Comparison of ENCODE assay signal across 8 mouse cellular contexts in genomic region chr14:103844011-103844549, GRCm38 (mm10). TPM values are rescaled to one million over a fixed set of nuclear protein-coding genes. Genes with fewer than 3 reads are reported as not detected.
DNase-seq lines count a peak whose midpoint lies in the region; ATAC-seq and TF ChIP-seq lines count a peak whose summit lies in the region.

Gene Ednrb, minus strand, starts transcription at chr14:103844402.

- peak within 1 kb of the TSS; percentile 95 for H3K4me2 ChIP-seq in embryonic facial prominence, embryonic 13.5 days
- H3K4me2 ChIP-seq in lung, embryonic 14.5 days, result peak within 1 kb of the TSS; percentile 78

- peak within 1 kb of the TSS; percentile 34; the same call in 1 of the 2 replicates for H3K4me3 ChIP-seq in spleen, adult 2 months (ENCODE audit: extremely low read depth, insufficient read depth, insufficient read length)
- peak within 1 kb of the TSS; percentile 52 for H3K4me3 ChIP-seq in embryonic facial prominence, embryonic 13.5 days
- peak within 1 kb of the TSS; percentile 47 for H3K4me3 ChIP-seq in lung, embryonic 14.5 days (ENCODE audit: low read depth, low read length)

- no peak for DNase-seq in spleen, adult 2 months (ENCODE audit: low read depth in 1 of 2, low spot score in 2 of 2)
- DNase-seq in spleen, postnatal 36 days (ENCODE audit: low spot score in 2 of 2), result no peak
- DNase-seq in heart, postnatal 10 days, result peak; percentile 41 to 57
- peak; percentile 54 to 81 for DNase-seq in kidney, postnatal 25 days
- DNase-seq in lung, embryonic 14.5 days, result peak; percentile 70
- DNase-seq in retina, postnatal 1 day, result peak; percentile 77
- no peak for DNase-seq in spleen, adult 18-20 months

- WGBS in spleen, adult 2 months, result 6% methylated on average over 24 of the region's 24 CpGs
- under 1% methylated on average over 24 of the region's 24 CpGs for WGBS in embryonic facial prominence, embryonic 13.5 days
- WGBS in lung, embryonic 14.5 days, result 1% methylated on average over 24 of the region's 24 CpGs

- TF ChIP-seq POLR2A in spleen, adult 2 months (IDR thresholded peaks at IDR 0.05; ENCODE audit: low read depth, low read length), result no peak

- ATAC-seq in embryonic facial prominence, embryonic 13.5 days (ENCODE audit: insufficient number of reproducible peaks, insufficient read depth, low FRiP score, low TSS enrichment, low read depth), result no peak; the same call in 1 of the 2 replicates
- ATAC-seq in lung, embryonic 14.5 days (ENCODE audit: insufficient read depth), result peak; percentile 73

- intact Hi-C loops in heart, postnatal 10 days (cut with DNase I), result loop anchor here (5.0 kb wide), 2 partner anchors 102 to 108 kb away; no protein-coding TSS in a partner anchor

- H3K27ac ChIP-seq in spleen, adult 2 months (ENCODE audit: insufficient read depth, low read length), result no peak within 1 kb of the TSS
- H3K27ac ChIP-seq in embryonic facial prominence, embryonic 13.5 days, result no peak within 1 kb of the TSS; the same call in 1 of the 2 replicates
- H3K27ac ChIP-seq in lung, embryonic 14.5 days (ENCODE audit: low read depth), result peak within 1 kb of the TSS; percentile 75

- no peaks in the 10 kb centered on the region for H3K9me3 ChIP-seq in embryonic facial prominence, embryonic 13.5 days
- no peaks in the 10 kb centered on the region for H3K9me3 ChIP-seq in lung, embryonic 14.5 days (ENCODE audit: low read depth, low read length)

- H3K4me1 ChIP-seq in spleen, adult 2 months (ENCODE audit: control insufficient read depth, insufficient read depth, insufficient read length), result no peaks in the 10 kb centered on the region
- peaks cover 14% of the 10 kb centered on the region for H3K4me1 ChIP-seq in embryonic facial prominence, embryonic 13.5 days
- H3K4me1 ChIP-seq in lung, embryonic 14.5 days (ENCODE audit: insufficient read depth), result peaks cover 6% of the 10 kb centered on the region; the same call in 1 of the 2 replicates

- peaks cover 3% of the 10 kb centered on the region for H3K27me3 ChIP-seq in spleen, adult 2 months (ENCODE audit: control insufficient read depth, insufficient read depth, low read length)
- H3K27me3 ChIP-seq in embryonic facial prominence, embryonic 13.5 days, result peaks cover 34% of the 10 kb centered on the region
- no peaks in the 10 kb centered on the region for H3K27me3 ChIP-seq in lung, embryonic 14.5 days (ENCODE audit: insufficient read depth, low read length)

- H3K9ac ChIP-seq in embryonic facial prominence, embryonic 13.5 days, result peak within 1 kb of the TSS; percentile 54
- H3K9ac ChIP-seq in lung, embryonic 14.5 days, result peak within 1 kb of the TSS; percentile 58

- no peak for TF ChIP-seq CTCF in spleen, adult 2 months (IDR thresholded peaks at IDR 0.05; ENCODE audit: extremely low read depth, insufficient read depth, insufficient read length, insufficient replicate concordance)
- no peak for TF ChIP-seq CTCF in lung, embryonic 14.5 days (IDR thresholded peaks at IDR 0.05; ENCODE audit: low read depth)

- H3K36me3 ChIP-seq in spleen, adult 2 months (ENCODE audit: control insufficient read depth, insufficient read depth, low read length), result no peaks in the 10 kb centered on the region
- H3K36me3 ChIP-seq in embryonic facial prominence, embryonic 13.5 days, result no peaks in the 10 kb centered on the region
- no peaks in the 10 kb centered on the region for H3K36me3 ChIP-seq in lung, embryonic 14.5 days (ENCODE audit: insufficient read depth)

RNA-seq across cellular contexts. Expression of gene Ednrb, which starts in this region (rescaled TPM):
- polyA plus RNA-seq in spleen, adult 2 months (2012; rRNA removed), result 0.89 and 1.2 TPM in 2 replicates
- 21.3 and 24.2 TPM in 2 replicates for polyA plus RNA-seq in embryonic facial prominence, embryonic 13.5 days (2015; fragmentation: Nextera tagmentation; extraction: Ambion mirVana)
- 10 to 100 TPM; 29.9 to 32.3 TPM for total RNA-seq in heart, postnatal 10 days (2021)
- polyA plus RNA-seq in lung, embryonic 14.5 days (2014; fragmentation: Nextera tagmentation; extraction: Ambion mirVana), result 136 and 144 TPM in 2 replicates

Comparison
In these comparisons a context has a peak if more than half of its experiments do, and no peak if none do; other contexts are left out.
1. RNA of gene Ednrb (polyA plus RNA-seq): 136 to 144 TPM in lung, embryonic 14.5 days and 21.3 to 24.2 TPM in embryonic facial prominence, embryonic 13.5 days; 0.89 to 1.2 TPM in spleen, adult 2 months; every median in the first group is over 10 times any median in the second.
2. DNase-seq: peak in heart, postnatal 10 days (2 of 2), kidney, postnatal 25 days (2 of 2), lung, embryonic 14.5 days (single experiment) and retina, postnatal 1 day (single experiment); none in spleen, adult 2 months (0 of 2), spleen, postnatal 36 days (0 of 2) and spleen, adult 18-20 months (0 of 2).
3. Peak in every context shown above with its lines, with median percentiles within 50 percentile points of each other: H3K4me3 ChIP-seq.